Mouse (Mus musculus) B cell, adult 2 months (primary cell): ENCODE results near the gene Gm45808.
"Not testable (repeated sequence)": the region's sequence is repeated elsewhere in the genome, so short reads cannot be mapped to it uniquely, and the experiment has no call there.

ENCODE experiments used
- DNase-seq, 2 experiments: peaks; one replicate each; pipeline ENCODE4 v3.0.0; 2022

Gm45808 gene

DNA sequence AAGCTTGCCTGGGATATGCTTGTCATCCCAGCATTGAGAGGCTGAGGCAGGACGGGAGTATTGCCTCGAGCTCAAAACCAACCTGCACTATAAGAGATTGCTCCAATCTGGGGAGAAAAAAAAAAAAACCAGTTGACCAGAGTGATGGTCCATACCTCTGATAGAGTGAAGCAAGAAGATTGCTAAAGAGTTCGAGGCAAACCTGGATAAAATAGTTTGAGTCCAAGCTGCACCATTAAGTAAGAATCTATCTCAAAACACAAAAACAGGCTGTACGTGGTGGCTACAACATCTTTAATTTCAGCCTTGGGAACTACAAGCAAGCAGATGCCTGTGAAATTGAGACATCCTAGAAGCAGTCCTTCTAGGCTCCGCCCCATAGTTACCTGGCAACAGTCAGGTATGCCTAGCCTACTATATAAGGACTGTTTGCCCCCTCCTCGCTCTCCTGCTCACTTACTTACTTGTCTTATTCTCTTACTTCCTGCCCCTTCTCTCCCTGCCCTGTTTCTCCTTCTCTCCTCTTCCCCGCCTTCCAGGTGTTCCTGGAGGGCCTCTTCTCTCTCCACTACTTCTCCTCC is 19.4 kb downstream of the Gm45808 start:
- DNase-seq = no peak

DNA sequence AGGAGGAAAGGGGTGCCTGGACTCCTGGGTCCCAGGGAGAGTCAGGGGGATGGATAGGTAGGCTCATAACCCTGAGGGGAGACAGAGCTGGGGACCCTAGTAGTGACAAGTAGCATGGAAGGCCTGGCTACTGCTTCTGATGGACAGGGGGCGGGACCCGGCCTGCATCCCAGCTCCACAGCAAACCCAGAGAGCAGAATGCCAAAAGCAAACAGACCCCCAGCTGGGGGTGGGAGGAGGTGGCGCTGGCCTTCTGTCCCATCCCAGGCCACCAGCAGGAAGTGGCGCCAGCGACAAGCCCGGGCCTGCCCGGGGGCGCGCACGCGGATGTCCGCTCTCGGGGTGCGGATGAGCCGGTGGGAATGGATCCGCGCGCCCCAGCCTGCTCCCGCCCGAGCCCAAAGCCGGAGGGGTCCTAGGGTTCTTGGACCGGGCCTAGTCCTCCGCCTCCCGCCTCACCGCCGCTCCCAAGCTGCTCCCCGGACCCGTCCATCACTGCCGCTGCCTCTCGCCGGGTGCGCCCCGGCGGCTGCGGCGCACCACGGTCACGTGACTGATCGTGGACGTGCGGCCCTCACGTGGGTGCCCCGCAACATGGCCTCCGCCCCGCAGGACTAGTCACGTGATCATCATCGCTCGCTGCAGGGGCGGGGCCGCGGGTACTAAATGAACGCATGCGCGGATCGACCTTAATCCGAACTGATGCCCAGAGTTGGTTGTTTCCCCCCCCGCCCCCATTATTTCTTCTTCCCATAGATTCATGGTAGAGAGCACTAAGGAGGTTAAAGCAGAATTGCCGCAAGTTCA is 20.1 kb downstream of the Gm45808 start, which contains the start of gene Bax:
TSS of gene Bax (minus strand) at position 616 of the 807 bp plus-strand sequence.
- peak; percentile 96 to 97 for DNase-seq

DNA sequence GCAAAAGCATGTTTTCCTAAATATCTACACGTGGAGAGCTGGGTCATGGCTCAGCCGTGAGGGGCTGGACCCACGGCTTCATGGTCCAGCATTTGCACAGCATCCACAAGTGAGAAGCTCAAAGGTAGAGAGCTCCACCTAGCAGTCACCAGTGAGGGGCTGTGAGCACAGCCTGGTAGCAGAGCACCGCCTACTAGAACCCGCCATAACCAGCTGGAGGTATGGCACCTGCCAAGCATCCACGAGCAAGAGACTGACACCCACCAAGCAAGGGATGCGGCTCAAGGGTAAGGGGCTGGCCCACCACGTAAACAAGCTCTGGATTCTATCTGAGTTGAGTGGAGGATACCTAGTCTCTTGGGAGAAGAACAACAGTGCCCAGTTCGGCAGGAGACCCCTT is 21.1 kb downstream of the Gm45808 start:
- DNase-seq = no peak

DNA sequence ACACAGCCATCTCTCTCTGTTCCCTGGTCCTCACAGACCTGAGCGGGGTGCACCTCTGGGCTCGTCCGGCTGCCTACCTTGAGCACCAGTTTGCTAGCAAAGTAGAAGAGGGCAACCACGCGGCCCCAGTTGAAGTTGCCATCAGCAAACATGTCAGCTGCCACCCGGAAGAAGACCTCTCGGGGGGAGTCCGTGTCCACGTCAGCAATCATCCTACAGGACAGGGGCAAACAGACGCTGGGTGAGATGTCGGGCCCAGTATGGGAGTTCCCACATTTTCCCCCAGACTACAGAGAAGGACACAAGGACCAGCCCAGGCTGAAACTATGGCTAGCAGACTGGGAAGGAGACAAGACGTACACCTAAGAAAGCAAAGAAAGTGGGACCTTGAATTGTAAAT is 21.5 kb downstream of the Gm45808 start:
- DNase-seq = no peak

DNA sequence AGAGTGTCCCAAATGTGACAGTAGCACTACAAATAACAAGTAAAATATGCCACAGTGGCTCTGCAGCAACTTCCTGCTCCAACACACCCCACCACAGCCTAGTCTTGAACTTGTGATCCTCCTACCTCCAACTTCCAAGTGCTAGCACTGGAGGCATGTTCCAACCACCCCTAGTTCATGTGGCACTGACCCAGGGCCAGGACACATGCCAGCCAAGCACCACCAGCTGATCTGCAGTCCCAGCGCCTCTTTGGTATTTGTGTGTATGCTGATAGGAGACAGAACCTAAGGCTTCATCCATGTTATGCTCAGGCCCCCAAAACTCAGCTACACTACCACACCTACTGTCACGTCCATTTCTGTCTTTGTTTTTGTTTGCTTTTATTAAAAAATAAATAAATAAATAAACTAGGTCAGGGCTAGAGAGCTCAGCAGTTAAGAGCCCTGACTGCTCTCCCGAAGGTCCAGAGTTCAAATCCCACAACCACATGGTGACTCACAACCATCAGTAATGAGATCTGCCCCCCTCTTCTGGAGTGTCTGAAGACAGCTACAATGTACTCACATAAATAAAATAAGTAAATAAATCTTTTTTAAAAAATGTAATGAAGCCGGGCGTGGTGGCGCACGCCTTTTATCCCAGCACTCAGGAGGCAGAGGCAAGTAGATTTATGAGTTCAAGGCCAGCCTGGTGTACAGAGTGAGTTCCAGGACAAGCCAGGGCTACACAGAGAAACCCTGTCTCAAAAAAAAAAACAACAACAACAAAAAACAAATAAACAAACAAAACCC is 22.4 kb downstream of the Gm45808 start:
- DNase-seq = no peak

DNA sequence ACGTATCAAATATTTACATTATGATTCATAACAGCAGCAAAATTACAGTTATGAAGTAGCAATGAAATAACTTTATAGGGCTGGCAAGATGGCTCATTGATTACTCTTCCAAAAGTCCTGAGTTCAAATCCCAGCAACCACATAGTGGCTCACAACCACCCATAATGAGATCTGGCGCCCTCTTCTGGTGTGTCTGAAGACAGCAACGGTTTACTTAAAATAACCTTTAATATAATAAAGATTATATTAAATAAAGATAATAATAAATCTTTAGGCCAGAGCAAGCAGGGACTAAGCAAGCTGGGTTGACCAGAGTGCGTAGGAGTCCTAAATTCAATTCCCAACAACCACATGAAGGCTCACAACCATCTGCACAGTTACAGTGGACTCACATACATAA is 23.7 kb downstream of the Gm45808 start:
- not testable (repeated sequence) for DNase-seq

DNA sequence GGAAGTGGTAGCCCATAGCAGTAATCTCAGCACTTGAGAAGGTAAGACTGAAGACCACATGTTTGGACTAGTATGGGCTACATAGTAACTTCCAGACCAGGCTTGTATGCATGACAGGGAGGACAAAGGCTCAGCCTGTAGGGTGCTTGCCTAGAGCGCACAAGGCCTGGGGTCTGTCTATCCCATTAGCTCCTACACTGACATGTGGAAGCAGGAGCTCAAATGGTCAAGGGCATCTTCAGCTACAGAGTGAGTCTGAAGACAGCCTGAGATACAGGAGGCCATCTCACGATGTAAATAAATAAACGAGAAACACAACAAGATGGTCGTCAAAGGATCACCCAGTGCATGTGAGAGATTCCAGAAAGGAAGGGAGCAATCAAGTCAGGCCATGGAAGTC is 24.3 kb downstream of the Gm45808 start:
- no peak for DNase-seq

DNA sequence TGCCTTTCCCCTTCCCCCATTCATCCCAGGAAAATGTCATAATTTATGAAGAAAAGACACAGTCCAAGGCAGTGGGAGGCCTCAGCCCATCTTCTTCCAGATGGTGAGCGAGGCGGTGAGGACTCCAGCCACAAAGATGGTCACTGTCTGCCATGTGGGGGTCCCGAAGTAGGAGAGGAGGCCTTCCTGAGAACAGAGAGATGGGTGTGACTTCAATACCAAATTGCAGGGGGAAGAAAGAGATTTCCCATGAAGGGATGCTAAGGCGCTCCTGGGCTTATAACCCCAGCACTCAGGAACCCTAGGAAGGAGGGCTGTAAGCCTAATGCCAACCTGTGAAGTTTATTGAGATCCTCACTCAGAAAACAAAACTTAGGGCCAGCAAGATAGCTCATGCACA is 24.8 kb downstream of the Gm45808 start:
- DNase-seq = no peak

DNA sequence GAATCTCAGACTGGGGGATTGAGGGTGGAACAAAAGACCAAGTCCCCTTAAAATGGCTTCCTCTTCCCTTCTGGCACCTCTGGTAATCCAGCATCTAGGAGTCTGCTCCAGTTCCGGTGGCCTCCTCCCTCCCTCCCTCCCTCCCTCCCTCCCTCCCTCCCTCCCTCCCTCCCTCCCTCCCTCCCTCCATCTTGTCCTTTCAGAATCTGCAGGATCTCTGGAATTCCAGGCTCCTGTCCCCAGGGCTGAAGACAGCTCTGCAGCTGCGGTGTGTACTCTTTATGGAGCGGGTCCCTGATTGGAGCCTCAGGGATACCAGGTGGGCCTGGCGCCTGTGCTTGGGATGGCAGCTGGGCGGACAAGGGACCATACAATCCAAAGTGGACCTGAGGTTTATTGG is 25.3 kb downstream of the Gm45808 start:
- DNase-seq = no peak

DNA sequence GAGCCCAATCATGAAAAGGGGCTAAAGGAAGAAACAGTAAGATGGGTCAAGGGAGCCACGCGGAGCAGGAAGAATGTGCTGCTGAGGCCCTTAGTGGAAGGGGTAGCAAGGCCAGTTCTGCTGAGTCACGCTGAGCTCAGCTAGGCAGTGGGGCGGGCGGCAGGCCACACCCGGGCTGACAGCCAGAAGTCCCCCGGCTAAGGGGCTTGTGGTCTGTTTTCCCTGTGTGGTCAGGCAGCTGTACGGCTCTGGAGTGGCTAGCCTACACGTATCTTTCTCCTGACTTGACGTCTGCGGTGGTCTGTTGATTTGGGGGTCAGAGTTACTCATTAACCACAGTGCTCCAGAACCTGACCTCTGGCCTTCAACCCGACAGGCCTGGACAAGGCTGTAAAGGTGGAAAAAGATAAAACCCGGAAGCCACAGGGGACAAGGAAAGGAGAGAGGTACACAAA is 25.7 kb downstream of the Gm45808 start:
- peak in 1 of 2 experiments; percentile 17 for DNase-seq

DNA sequence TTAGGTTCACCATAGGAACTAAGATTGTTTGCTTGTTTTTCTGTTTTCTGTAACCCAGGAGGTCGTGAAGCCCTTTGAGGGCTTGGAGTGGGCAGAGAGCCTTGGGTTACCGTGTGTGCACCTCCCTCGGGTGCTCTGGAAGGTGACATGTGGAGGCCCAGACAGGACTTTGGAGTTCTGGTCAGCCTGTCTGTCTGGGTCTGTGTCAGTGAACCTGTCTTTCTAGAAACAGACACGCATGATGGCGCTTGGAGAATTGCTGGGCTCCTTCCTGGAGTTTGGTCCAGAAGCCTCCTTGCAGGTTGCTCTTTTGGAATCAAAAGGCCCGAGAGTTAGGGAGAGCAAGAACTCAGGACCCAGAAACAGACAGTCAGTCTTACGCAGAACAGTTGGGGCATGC is 26.2 kb downstream of the Gm45808 start:
- no peak for DNase-seq

DNA sequence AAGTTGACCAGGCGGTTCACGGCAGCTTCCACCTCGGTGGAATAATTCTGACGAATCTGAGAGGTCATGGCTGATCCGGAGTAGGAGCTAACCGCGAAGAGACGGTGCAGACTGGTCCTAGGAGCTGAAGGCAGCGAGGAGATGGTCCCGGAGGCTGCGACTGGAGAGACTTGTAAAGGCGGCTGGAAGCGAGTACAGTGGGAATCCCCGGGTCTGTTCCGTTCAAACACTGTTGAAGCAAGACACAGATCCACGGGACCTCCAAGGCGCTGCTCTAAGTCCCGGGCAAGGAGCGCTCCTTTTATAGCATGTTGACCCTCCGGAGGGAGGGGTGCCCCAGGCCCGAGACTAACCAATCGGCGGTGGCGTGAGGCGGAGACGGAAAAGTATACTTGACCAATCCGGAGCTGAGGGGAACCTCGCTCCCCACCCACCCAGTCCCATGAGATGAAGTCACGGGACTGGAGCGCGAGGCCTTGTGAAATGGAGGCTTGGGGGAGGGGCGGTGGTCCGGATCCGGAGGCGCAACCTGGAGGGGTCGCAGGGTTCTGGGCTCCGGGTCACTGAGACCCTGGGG is 27.0 kb downstream of the Gm45808 start, which contains the start of gene Ftl1:
TSS of gene Ftl1 (minus strand) at position 321 of the 577 bp plus-strand sequence.
- peak; percentile 93 to 95 for DNase-seq

DNA sequence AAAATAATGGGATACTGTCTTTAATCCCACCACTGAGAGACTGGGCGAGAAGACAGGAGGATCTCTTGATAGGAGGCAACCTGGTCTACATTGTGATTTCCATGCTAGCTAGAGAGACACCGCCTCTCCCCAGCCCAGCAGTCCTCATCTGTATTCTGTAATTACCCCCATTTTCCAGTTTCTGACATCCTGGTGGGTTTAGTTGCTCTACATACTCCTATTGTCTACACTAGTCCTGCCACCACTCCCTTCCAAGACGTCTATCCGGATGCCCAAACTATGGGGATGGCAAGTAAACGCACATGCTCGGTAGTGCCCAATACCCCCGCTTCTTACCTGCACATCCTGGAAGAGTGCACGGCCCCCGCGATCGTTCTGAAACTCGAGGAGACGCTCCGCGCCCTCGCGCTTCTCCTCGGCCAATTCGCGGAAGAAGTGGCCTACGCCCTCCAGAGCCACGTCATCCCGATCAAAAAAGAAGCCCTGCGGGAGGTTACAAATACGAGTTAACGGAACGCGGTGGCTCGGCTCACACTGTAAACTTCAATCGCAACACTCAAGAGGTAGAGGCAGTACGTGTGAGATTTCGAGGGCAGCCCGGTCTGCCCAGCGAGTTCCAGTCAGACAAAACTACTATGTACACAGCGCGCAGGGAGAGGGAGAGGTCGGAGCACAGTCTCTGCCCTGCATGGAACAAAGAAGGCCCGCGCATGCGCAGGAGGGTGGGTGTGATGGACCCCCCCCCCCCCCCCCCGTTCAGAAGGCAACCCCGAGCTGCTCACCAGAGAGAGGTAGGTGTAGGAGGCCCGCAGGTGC is 27.7 kb downstream of the Gm45808 start:
- peak; percentile 79 to 82 for DNase-seq

DNA sequence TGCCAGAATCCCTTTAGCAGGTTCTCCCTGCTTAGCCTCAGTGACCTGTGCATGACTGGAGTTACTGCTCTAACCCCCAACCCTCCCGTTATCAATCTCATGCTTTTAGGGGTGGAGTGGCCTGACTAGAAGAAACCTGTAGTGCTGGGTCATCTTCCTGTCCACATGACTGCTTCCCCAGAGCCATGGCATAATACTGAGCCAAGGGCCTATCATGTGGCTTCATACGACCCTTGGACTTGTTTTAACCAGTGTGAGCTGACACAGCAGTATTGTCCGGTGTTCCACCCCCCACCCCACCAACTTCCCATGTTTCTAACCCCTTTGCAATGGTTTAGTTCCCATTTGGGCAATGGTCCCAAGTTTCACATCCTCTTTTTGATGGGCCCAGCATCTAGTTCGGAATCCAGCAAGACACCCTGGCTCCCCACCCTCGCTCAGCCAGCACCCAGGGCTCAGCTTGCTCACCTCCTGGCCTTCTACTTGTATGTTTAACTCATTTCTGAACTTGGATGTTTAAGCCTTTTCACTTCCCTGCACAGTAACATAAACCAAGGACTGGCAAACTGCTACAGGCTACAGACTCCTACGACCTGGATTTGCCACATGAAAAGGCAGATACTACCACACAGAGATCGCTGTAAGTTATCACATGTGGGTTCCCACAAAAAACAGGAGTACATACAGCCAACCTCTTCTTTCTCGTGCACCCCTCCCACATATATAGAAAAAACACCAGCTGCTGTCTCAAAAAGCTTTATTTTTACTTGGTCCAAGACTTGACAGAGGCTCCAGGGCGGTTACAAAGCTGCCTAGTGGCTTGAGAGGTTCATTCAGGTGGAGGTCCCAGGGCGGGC is 29.2 kb downstream of the Gm45808 start:
- peak; percentile 62 to 68 for DNase-seq

DNA sequence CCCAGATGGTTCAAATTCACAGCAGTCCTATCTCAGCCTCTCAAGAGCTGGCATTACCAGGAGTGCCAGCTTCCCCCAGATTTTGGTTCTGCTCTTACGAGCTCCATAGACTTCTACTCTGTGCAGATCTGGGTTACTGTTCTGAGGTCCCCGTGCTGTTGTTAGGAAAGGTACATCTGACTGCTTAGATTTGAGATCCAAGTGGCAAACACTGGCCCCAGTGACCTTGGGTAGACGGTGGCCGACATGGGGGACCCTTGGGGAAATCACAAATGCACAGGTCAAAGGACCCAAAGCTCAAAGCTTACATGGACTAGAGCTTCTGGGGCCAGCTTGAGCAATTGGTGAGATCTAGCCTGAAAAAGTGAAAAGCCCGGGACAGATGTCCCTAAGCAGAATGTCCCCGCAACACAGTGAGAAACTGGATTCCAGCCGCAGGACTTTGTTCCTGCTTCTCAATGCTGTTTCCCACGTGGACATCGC is 29.8 kb downstream of the Gm45808 start:
- DNase-seq = peak in 1 of 2 experiments; percentile 18

DNA sequence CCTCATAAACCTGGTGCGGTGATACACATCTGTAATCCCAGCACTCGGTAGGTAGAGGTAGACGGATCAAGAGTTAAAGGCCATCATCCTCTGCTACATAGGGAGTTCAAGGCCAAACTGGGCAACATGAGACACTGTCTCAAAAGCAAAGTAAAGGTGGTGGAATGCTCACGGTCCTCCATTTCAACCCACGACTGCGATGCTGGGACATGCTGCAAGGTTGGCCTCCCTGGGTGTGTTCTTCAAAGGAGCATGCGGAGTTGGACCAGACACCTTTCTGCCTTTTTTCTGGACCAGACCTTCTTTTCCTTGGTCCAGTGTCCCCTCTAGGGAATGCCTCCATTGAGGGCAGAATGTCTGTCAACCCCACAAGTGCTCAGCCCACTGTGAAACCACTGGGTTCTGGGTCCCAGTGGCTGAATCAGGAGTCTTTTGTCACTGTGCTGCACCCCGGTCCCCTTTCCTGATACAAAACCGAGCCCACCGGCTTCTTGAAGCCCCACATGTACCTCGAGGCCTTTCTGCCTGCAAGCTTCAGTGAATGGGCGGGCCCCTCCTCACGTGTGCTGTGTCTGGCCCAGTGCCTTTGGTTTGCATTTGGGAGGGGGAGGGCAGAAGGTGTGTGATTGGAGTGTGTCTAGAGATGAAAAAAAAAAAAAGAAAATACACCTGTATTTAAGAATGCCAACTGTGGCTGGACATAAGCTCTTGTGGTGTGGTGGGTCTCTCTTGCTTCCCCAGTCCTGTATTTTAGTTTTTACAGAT is 30.5 kb downstream of the Gm45808 start:
- DNase-seq = no peak

DNA sequence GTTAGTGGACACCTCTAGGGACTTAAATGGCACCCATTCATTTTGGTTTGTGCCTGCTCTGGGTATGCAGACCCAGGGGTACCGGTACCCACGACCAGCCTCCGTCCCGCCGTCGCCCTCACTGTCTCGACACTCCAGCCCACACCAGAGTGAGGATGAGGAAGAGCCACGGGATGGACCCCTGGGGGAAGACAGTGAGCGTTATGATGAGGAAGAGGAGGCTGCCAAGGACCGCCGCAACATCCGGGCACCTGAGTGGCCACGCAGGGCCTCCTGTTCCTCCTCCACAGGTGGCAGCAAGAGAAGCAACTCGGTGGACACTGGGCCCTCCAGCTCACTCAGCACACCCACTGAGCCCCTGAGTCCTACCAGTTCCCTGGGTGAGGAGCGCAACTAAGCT is 31.6 kb downstream of the Gm45808 start:
- DNase-seq = no peak

DNA sequence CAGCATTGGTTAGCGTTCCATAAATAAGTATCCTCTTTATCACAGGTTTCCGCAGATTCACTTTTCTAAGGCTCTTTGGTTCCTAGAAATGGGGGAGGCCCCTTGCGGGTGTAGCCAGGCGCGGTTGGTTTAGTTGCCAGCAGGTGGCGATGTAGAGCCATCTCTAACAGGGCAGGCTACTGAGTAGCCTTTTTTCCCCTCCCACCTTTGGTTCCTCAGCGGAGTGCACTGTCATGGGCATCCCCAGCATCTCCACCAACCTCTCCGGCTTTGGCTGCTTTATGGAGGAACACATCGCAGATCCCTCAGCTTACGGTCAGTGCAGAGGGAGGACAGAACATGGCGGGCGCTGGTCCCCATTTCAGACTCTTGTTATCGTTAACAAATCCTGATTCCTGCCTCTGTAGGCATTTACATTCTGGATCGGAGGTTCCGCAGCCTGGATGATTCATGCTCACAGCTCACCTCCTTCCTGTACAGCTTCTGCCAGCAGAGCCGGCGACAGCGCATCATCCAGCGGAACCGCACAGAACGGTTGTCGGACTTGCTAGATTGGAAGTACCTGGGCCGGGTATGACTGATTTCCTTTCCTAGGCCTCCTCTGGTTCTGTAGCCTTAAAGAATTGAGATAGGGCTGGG is 35.1 kb downstream of the Gm45808 start:
- peak; percentile 91 for DNase-seq

DNA sequence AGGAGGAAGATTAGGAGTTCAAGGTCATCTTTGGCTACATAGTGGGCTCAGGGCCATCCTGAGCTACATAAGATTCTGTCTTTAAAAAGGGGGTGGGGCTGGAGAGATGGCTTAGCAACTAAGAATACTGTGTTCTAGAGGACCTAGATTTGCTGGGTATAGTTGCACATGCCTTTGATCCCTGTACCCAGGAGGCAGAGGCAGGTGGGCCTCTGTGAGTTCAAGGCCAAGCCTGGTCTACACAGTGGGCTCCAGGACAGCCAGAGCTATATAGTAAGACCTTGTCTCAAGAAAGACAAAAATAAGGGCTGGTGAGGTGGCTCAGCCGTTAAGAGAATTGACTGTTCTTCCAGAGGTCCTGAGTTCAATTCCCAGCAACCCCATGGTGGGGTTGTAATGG is 36.6 kb downstream of the Gm45808 start:
- DNase-seq = no peak
